Mouse (Mus musculus): ENCODE measurements around the gene Commd4.
A peak's percentile ranks its signal among the peaks of the same experiment; 100 is the strongest.
"Not testable (repeated sequence)": the region's sequence is repeated elsewhere in the genome, so short reads cannot be mapped to it uniquely, and the experiment has no call there.

Gene Commd4

GRCm38 (mm10) chr9:57158013-57158470, at the start of gene Commd4:
Gene Commd4 (minus strand): TSS chr9:57158331.
- peak; percentile 93 for DNase-seq (ENCODE audit: low read depth, low spot score)

- no peak for DNase-seq (ENCODE audit: low read depth, low spot score)
Observed at GRCm38 (mm10) chr9:57206896-57207295, 48.8 kb upstream of the Commd4 start.

DNA sequence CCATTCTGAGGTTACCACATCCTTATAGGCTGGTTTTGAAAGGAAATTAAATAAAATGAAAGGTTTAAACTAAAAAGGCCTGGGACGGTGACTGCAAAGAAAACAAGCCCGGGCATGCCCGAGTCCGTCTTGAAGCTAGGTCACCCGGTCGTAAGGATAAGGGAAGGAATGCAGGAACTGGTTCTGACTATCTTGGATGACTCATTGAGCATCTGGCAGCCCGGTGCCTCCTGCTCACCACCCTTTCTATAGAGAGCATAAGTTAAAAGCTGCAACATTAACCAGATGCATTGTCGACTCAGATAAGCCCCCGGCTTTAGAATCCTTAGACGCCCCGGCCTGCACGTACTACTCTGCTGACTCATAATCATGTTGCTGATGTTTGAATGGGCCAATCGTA, 45.4 kb upstream of the Commd4 start:
- not testable (repeated sequence) for DNase-seq (ENCODE audit: low read depth, low spot score)

GRCm38 (mm10) chr9:57202981-57203380, 44.9 kb upstream of the Commd4 start:
- no peak for DNase-seq (ENCODE audit: low read depth, low spot score)

DNA sequence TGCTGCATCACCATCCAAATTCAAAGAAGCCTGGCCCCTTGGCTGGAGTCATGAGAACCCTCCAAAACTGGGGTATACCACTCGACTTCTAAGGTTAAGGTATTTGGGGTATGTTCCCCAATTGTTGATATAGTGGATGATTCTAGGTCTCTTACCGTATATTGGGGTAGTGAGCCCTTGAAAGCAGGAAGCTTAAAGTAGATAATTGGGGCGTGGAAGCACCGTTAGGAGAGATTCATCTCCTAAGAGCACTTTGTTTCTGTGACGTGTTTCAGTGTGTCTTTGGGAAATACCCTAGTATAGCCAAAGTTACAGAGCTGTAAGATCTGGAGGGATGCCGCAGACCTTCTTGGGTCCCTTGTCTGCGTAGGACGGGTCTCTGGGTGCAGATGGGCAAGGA, 39.3 kb upstream of the Commd4 start:
- no peak for DNase-seq (ENCODE audit: low read depth, low spot score)

DNA sequence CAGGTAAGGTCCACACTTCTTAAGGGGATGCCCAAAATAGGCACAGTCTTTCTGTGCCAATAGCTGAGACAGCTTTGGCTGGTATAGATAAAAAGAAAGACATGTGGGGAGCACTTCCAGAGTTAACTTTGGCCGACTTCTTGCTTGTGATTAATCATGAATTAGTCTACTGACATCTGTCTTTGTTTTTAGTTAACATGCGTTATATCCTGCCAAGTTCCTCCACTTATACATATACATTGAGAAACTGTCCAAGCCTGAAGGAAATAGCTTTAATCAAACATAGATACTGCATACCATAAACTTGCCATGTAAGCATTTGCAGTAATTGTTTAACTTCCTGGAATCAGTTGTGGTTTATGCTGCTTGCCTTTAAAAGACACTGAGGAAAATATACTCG, 38.6 kb upstream of the Commd4 start:
- no peak for DNase-seq (ENCODE audit: low read depth, low spot score)

GRCm38 (mm10) chr9:57168411-57168810, 10.3 kb upstream of the Commd4 start:
- no peak for DNase-seq (ENCODE audit: low read depth, low spot score)

GRCm38 (mm10) chr9:57166173-57166572, 8.0 kb upstream of the Commd4 start:
- DNase-seq (ENCODE audit: low read depth, low spot score), result no peak

GRCm38 (mm10) chr9:57163137-57163536, 5.0 kb upstream of the Commd4 start:
- no peak for DNase-seq (ENCODE audit: low read depth, low spot score)

DNA sequence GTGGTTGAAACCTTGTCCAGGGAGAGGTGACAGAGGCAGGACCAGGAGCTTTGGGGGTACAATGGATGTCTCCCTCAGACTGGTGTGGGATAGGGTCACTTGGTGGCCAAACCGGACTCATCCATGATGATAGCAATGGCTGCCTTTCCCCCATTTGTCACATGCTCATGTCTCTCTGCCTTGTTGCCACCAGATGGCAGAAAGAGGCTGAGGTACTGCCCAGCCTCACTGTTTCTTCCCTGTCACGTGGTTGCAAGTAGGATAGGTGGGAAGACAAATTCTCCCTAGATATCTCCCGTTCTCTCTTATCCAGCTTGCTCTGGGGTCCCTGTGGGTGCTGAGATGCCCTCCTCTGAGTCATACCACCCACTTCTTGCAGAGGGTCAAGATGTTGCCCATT, 4.4 kb upstream of the Commd4 start:
- DNase-seq (ENCODE audit: low read depth, low spot score), result peak; percentile 66

- DNase-seq (ENCODE audit: low read depth, low spot score), result no peak
Observed at GRCm38 (mm10) chr9:57158506-57158905, 375 bp upstream of the Commd4 start.

DNA sequence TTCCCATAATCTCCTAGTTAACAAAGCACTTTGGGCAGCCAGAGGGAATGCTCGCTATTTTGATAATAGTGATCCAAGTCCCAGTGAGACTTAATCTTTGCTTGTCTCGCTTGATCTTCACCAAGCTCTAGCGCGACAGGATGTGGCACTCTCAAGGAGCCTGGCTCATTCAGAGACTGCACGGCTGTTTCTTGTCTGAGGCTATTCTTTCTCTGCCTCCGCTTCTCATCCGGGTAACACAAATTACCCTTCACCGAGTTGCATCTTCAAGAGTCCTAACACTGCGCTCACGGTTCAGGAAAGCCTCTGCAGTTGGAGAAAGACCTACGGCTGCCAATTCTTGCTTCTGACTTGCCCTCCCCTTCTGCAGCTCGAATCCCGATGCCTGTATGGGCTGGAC, 632 bp downstream of the Commd4 start:
- DNase-seq (ENCODE audit: low read depth, low spot score), result no peak

DNA sequence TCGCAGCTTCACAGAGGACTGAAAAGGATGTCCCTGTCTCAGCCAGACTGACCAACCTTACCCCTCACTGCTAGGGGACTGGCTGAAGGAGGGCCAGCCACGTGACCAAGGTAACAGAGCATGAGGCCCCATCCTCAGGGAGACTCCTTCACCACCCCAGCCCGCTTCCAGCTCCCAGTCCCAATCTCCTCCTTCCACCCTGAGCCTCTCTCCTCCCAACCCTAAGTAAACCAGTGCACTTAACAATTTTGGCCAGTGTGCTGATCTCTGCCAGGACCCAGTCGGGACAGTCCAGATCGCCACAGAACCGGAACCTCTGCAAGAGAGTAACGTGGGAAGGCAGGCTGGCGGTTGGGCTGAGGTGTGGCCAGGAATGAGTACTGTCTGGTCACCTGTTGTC, 1.3 kb downstream of the Commd4 start:
- no peak for DNase-seq (ENCODE audit: low read depth, low spot score)

DNA sequence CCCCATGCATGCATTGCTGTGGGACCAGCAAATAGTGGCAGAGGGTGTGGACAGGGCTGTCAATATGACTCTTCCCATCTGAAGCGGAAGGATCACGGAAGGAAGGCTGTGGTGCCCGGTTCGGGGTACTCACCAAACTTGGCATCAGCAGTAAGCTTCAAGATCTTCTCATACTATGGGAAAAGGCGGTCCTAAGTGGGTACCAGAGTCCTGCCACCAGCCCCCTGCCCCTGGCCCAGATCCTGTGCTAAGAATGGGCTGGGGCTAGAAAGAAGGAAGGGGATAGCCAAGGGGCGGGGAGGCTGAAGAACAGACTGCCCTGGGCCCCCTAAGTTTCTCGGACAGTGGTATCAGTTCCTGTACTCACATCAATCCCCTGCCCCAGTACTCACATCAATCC, 1.7 kb downstream of the Commd4 start:
- no peak for DNase-seq (ENCODE audit: low read depth, low spot score)

GRCm38 (mm10) chr9:57152331-57152730, 5.8 kb downstream of the Commd4 start:
- peak; percentile 44 for DNase-seq (ENCODE audit: low read depth, low spot score)

GRCm38 (mm10) chr9:57150192-57150591, 7.9 kb downstream of the Commd4 start:
- DNase-seq (ENCODE audit: low read depth, low spot score), result peak; percentile 88

DNA sequence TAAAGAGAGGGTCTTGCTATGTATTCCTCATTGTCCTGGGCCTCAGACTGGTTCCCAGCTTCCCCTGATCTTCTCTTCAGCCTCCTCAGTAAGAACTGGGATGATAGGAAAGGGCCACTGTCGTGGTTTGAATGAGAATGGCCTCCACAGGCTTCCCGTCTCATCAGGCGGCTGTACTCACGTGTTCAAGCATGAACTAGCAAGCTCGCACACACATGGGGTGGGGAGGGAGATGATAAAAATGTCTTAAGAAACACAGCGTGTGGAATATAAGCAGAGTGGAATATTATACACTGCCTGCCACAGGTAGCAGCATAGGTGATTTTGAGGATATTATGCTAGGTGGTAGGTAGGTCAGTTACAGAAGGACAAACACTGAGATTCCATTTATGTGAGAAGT, 9.1 kb downstream of the Commd4 start:
- DNase-seq (ENCODE audit: low read depth, low spot score), result peak; percentile 77

DNA sequence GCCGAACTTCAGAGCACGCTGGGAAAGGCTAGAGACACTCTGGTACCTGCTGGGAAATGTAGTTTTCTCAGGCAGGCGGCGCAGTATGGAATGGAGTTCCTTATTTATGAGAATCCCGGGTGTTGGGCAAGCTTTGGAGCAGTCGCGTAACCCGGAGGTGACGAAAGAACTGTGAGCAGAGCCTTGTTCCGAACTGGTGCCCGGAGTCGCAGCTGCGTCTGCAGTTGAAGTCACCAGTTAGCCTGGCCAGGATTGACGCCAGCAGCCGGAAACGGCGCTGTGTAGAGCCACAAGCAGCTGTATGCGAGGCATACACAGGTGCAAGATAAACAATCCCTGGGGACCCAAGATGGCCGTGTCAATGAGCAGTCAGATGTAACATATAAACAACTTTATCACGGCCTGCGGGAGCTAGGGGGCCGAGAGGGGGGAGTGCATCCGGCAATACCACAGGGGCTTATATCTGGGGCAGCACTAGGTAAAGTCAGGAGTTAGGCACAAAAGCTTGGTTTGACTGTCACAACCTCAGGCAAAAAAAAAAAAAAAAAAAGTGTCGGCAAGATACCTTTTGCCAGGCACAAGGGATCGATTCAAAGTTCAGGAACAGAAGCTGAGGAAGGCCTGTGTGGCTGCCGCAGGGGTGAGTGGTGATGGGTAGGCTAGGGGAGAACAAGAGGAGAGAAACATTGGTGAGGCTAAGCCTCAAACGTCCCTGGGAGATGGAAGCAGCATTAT, 9.8 kb downstream of the Commd4 start, which contains the start of gene Neil1:
Neil1 (minus strand) TSS at position 162 of the 735 bp plus-strand sequence.
- DNase-seq (ENCODE audit: low read depth, low spot score), result peak; percentile 98

- peak; percentile 49 for DNase-seq (ENCODE audit: low read depth, low spot score)
Observed at GRCm38 (mm10) chr9:57147205-57148143, 10.7 kb downstream of the Commd4 start.

DNA sequence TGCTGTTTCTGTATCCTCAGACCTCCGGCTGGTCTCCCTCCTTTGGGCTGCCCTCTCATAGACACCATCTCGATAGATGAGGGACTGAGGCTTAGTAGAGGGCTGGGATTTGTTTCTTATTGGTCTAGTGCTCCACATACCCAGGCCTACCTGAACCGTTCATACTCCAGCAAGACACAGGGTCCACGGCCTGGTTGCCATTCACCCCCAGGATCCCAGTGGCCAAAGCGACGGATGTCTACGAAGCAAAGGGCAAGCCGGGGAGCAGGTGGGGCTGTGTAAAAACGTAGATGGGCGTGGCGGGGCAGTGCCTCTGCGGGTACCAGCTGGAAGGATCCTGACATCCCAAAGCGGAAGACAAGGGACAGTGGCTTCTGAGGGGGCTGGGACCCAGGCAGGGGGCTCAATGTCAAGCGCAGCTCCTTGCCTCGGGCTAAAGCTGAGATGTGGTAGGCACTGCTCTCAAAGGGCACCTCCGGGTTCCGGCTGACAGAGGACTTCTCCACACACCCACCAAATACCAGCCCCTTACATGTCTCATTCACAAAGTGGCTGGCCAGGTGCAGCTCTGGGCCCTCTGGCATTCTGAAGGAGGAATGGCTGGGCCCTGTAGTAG, 11.6 kb downstream of the Commd4 start:
- peak; percentile 69 for DNase-seq (ENCODE audit: low read depth, low spot score)

DNA sequence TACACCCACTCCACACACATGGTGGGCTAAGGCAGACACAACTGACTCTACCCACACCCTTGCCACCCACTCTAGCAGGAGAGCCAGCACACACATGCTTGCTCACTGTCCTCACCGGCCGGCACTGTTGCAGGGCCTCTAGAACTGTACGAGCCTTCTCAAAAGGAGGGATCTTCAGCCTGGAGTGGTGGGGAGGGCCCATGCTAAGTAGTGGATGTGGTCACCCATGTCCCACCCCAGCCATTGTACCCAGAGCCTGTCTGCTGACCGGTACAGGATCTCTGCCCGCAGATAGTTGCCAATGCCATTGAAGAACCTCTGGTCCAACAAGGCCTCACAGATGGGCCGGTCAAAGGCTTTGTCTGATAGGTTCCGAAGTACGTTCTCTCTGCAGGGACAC, 13.3 kb downstream of the Commd4 start:
- DNase-seq (ENCODE audit: low read depth, low spot score), result no peak

DNA sequence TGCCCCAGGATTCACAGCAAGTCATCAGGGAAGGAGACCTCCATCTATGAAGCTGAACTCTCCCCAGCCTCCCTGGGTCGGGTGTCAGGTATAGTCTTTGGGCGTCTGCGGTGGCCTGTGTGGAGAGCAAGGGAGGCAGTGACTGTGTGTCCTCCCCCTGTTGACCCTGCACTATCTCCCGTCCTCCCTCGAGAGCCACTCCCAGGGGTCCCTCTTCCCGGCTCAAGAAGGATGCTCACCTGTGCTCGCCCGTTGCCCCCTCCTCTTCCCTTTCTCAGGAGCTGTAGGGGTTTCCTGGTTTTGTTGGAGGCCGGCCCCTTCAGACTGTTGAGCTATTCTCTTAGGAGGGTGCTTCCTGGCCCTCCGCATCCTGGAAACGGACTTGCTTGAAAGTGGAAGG, 14.9 kb downstream of the Commd4 start:
- DNase-seq (ENCODE audit: low read depth, low spot score), result no peak
